Mouse (Mus musculus) liver, embryonic 14.5 days (tissue): ENCODE data around the gene Ezr.

Experiments used
- CTCF ChIP-seq: IDR thresholded peaks from 2 replicates; pipeline ENCODE4 v1.5.1; 2016; ENCODE audit warnings: antibody characterized with exemption, low read depth, control low read depth
- EP300 ChIP-seq: IDR thresholded peaks from 2 replicates; pipeline ENCODE4 v1.6.1; 2016; ENCODE audit warnings: antibody characterized with exemption, low read depth

DNA sequence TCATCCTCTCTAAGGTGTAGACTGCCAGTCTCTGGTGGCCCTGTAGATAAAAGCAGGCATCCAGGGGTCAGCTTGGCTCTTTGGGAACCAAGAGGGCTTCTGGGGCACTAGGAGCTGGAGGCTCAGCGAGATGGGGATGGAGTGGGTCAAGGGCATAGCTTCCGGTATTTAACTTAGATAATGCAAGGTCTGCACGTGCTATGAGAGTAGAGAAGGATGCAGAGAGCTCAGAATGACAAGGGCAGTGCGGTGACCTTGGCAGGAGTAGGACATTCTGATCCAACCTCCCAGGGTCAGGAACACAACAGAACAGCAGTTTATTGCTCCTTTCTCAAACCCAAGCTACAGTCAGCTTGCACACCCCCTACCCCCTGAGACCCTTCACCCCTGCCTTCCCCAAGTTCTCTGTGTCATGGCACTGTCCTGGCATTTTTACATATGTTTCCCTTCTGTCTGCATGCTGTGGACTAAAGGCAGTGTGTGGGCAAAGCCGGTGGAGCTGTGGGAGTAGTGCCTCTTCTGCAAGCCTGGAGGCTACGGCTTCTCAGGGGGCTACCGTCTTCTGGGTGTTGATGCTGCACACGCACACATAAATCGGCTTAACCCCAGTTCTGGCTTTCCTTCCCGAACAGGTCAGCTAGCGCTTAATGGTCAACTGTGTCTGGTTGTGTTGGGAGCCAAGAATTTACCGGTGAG lies 47.7 kb downstream of the Ezr start:
- no peak for TF ChIP-seq EP300
- TF ChIP-seq CTCF, result no peak
